Mouse (Mus musculus) C2C12 (cell line): ENCODE data around the gene Cngb1.

Experiments used
- CTCF ChIP-seq: IDR thresholded peaks from one replicate; pipeline ENCODE4 v1.5.1; 2011; ENCODE audit not compliant: control insufficient read depth, insufficient read depth, insufficient read length
- FOSL1 ChIP-seq: IDR thresholded peaks from one replicate; pipeline ENCODE4 v1.8.0; 2011; ENCODE audit warnings: mild to moderate bottlenecking, low read length; ENCODE audit not compliant: poor library complexity, insufficient read depth, severe bottlenecking
- MAX ChIP-seq: IDR thresholded peaks from one replicate; pipeline ENCODE4 v1.6.1; 2011; ENCODE audit warnings: mild to moderate bottlenecking, control low read depth
- MYOG ChIP-seq: IDR thresholded peaks from one replicate; pipeline ENCODE4 v1.6.1; 2011; ENCODE audit not compliant: control insufficient read depth, insufficient read length; ENCODE audit errors: extremely low read depth
- USF1 ChIP-seq: IDR thresholded peaks from one replicate; pipeline ENCODE4 v1.6.1; 2011; ENCODE audit warnings: low read depth, mild to moderate bottlenecking, control low read depth, moderate library complexity

- TF ChIP-seq CTCF (no peak), MYOG (no peak), MAX (no peak), USF1 (no peak), FOSL1 (no peak)
Measured at GRCm38 (mm10) chr8:95249847-95250246, 56.5 kb downstream of the Cngb1 start.
